Mouse (Mus musculus): Measurements from ENCODE around the gene Srbd1. TPM values are rescaled to one million over a fixed set of nuclear protein-coding genes. Genes with fewer than 3 reads are reported as not detected.

The Srbd1 gene
- polyA plus RNA-seq, 1 experiment from 2014 or later, result 8.4 TPM

GRCm38 (mm10) chr17:85943994-85944640 is 200.9 kb downstream of the Srbd1 start:
- H3K36me3 ChIP-seq (ENCODE audit: control insufficient read depth, insufficient read depth, low read length), result no peaks in the 10 kb centered on the region
- H3K4me2 ChIP-seq, result no peak overlapping the region
- 78% methylated on average over 12 of the region's 12 CpGs for WGBS (ENCODE audit: insufficient replicate concordance)
- H3K4me1 ChIP-seq (ENCODE audit: control insufficient read depth, insufficient read depth, low read length), result peaks cover 3% of the 10 kb centered on the region; the same call in 1 of the 2 replicates
- no peak overlapping the region for H3K9ac ChIP-seq (ENCODE audit: low read depth, low read length)
- H3K27ac ChIP-seq (ENCODE audit: low read depth, low read length), result no peak overlapping the region
- no peaks in the 10 kb centered on the region for H3K9me3 ChIP-seq (replicated peaks; ENCODE audit: control insufficient read depth, low read length)
- ATAC-seq (replicated peaks; ENCODE audit: insufficient number of reproducible peaks, low FRiP score, low TSS enrichment), result no peak
- no peak overlapping the region for H3K4me3 ChIP-seq (ENCODE audit: low read depth, low read length)
- peaks cover 12% of the 10 kb centered on the region for H3K27me3 ChIP-seq (ENCODE audit: control insufficient read depth, insufficient read depth, low read length)

- 60% methylated on average over 14 of the region's 14 CpGs for WGBS (ENCODE audit: insufficient replicate concordance)
- H3K27me3 ChIP-seq (ENCODE audit: control insufficient read depth, insufficient read depth, low read length), result peaks cover 15% of the 10 kb centered on the region
- H3K4me2 ChIP-seq, result no peak overlapping the region
- H3K4me1 ChIP-seq (ENCODE audit: control insufficient read depth, insufficient read depth, low read length), result peaks cover 3% of the 10 kb centered on the region; the same call in 1 of the 2 replicates
- H3K36me3 ChIP-seq (ENCODE audit: control insufficient read depth, insufficient read depth, low read length), result no peaks in the 10 kb centered on the region
- ATAC-seq (replicated peaks; ENCODE audit: insufficient number of reproducible peaks, low FRiP score, low TSS enrichment), result no peak
- H3K4me3 ChIP-seq (ENCODE audit: low read depth, low read length), result no peak overlapping the region
- no peaks in the 10 kb centered on the region for H3K9me3 ChIP-seq (replicated peaks; ENCODE audit: control insufficient read depth, low read length)
- H3K27ac ChIP-seq (ENCODE audit: low read depth, low read length), result no peak overlapping the region
- no peak overlapping the region for H3K9ac ChIP-seq (ENCODE audit: low read depth, low read length)
Measured at GRCm38 (mm10) chr17:85943551-85943981, 201.4 kb downstream of the Srbd1 start.

- Histone ChIP-seq H3K9me3 (replicated peaks; ENCODE audit: control insufficient read depth, low read length) (no peaks in the 10 kb centered on the region), H3K27ac (ENCODE audit: low read depth, low read length) (no peak overlapping the region), H3K4me2 (no peak overlapping the region), H3K36me3 (ENCODE audit: control insufficient read depth, insufficient read depth, low read length) (no peaks in the 10 kb centered on the region), H3K27me3 (ENCODE audit: control insufficient read depth, insufficient read depth, low read length) (peaks cover 16% of the 10 kb centered on the region), H3K4me1 (ENCODE audit: control insufficient read depth, insufficient read depth, low read length) (peaks cover 3% of the 10 kb centered on the region; the same call in 1 of the 2 replicates), H3K4me3 (ENCODE audit: low read depth, low read length) (no peak overlapping the region), H3K9ac (ENCODE audit: low read depth, low read length) (no peak overlapping the region)
- ATAC-seq (replicated peaks; ENCODE audit: insufficient number of reproducible peaks, low FRiP score, low TSS enrichment), result no peak
- WGBS (ENCODE audit: insufficient replicate concordance), result 80% methylated on average over 5 of the region's 5 CpGs
Measured at GRCm38 (mm10) chr17:85943071-85943470, 201.9 kb downstream of the Srbd1 start.

- H3K4me2 ChIP-seq, result no peak overlapping the region
- ATAC-seq (replicated peaks; ENCODE audit: insufficient number of reproducible peaks, low FRiP score, low TSS enrichment), result no peak
- H3K27ac ChIP-seq (ENCODE audit: low read depth, low read length), result no peak overlapping the region
Measured at GRCm38 (mm10) chr17:85942123-85942522, 202.9 kb downstream of the Srbd1 start.

GRCm38 (mm10) chr17:85941141-85941738 is 203.7 kb downstream of the Srbd1 start:
- peaks cover 3% of the 10 kb centered on the region; the same call in 1 of the 2 replicates for H3K4me1 ChIP-seq (ENCODE audit: control insufficient read depth, insufficient read depth, low read length)
- H3K4me2 ChIP-seq, result no peak overlapping the region
- H3K4me3 ChIP-seq (ENCODE audit: low read depth, low read length), result no peak overlapping the region
- peaks cover 7% of the 10 kb centered on the region for H3K27me3 ChIP-seq (ENCODE audit: control insufficient read depth, insufficient read depth, low read length)
- no peaks in the 10 kb centered on the region for H3K36me3 ChIP-seq (ENCODE audit: control insufficient read depth, insufficient read depth, low read length)
- no peak overlapping the region for H3K27ac ChIP-seq (ENCODE audit: low read depth, low read length)
- no peak overlapping the region for H3K9ac ChIP-seq (ENCODE audit: low read depth, low read length)
- 75% methylated on average over 8 of the region's 8 CpGs for WGBS (ENCODE audit: insufficient replicate concordance)
- no peaks in the 10 kb centered on the region for H3K9me3 ChIP-seq (replicated peaks; ENCODE audit: control insufficient read depth, low read length)
- no peak for ATAC-seq (replicated peaks; ENCODE audit: insufficient number of reproducible peaks, low FRiP score, low TSS enrichment)

More at GRCm38 (mm10) chr17:85942123-85942522, 202.9 kb downstream of the Srbd1 start:
- H3K36me3 ChIP-seq (ENCODE audit: control insufficient read depth, insufficient read depth, low read length), result no peaks in the 10 kb centered on the region
- H3K4me1 ChIP-seq (ENCODE audit: control insufficient read depth, insufficient read depth, low read length), result peaks cover 3% of the 10 kb centered on the region; the same call in 1 of the 2 replicates
- no peak overlapping the region for H3K4me3 ChIP-seq (ENCODE audit: low read depth, low read length)
- H3K27me3 ChIP-seq (ENCODE audit: control insufficient read depth, insufficient read depth, low read length), result peaks cover 8% of the 10 kb centered on the region
- 93% methylated on average over 5 of the region's 5 CpGs for WGBS (ENCODE audit: insufficient replicate concordance)
- H3K9ac ChIP-seq (ENCODE audit: low read depth, low read length), result no peak overlapping the region
- H3K9me3 ChIP-seq (replicated peaks; ENCODE audit: control insufficient read depth, low read length), result no peaks in the 10 kb centered on the region

- ATAC-seq (replicated peaks; ENCODE audit: insufficient number of reproducible peaks, low FRiP score, low TSS enrichment), result no peak
- 88% methylated on average over 4 of the region's 4 CpGs for WGBS (ENCODE audit: insufficient replicate concordance)
- H3K9me3 ChIP-seq (replicated peaks; ENCODE audit: control insufficient read depth, low read length), result no peaks in the 10 kb centered on the region
- no peak overlapping the region for H3K9ac ChIP-seq (ENCODE audit: low read depth, low read length)
- no peak overlapping the region for H3K27ac ChIP-seq (ENCODE audit: low read depth, low read length)
- no peaks in the 10 kb centered on the region for H3K4me1 ChIP-seq (ENCODE audit: control insufficient read depth, insufficient read depth, low read length)
- H3K36me3 ChIP-seq (ENCODE audit: control insufficient read depth, insufficient read depth, low read length), result no peaks in the 10 kb centered on the region
- no peak overlapping the region for H3K4me2 ChIP-seq
- no peak overlapping the region for H3K4me3 ChIP-seq (ENCODE audit: low read depth, low read length)
- peaks cover 3% of the 10 kb centered on the region; the same call in 1 of the 2 replicates for H3K27me3 ChIP-seq (ENCODE audit: control insufficient read depth, insufficient read depth, low read length)
Measured at GRCm38 (mm10) chr17:85937131-85937530, 207.8 kb downstream of the Srbd1 start.

- ATAC-seq (replicated peaks; ENCODE audit: insufficient number of reproducible peaks, low FRiP score, low TSS enrichment), result no peak
- no peaks in the 10 kb centered on the region for H3K9me3 ChIP-seq (replicated peaks; ENCODE audit: control insufficient read depth, low read length)
- H3K4me3 ChIP-seq (ENCODE audit: low read depth, low read length), result no peak overlapping the region
- no peak overlapping the region for H3K9ac ChIP-seq (ENCODE audit: low read depth, low read length)
- peaks cover 3% of the 10 kb centered on the region; the same call in 1 of the 2 replicates for H3K27me3 ChIP-seq (ENCODE audit: control insufficient read depth, insufficient read depth, low read length)
- 70% methylated on average over 10 of the region's 10 CpGs for WGBS (ENCODE audit: insufficient replicate concordance)
- no peak overlapping the region for H3K4me2 ChIP-seq
- H3K36me3 ChIP-seq (ENCODE audit: control insufficient read depth, insufficient read depth, low read length), result no peaks in the 10 kb centered on the region
- no peaks in the 10 kb centered on the region for H3K4me1 ChIP-seq (ENCODE audit: control insufficient read depth, insufficient read depth, low read length)
- no peak overlapping the region for H3K27ac ChIP-seq (ENCODE audit: low read depth, low read length)
Measured at GRCm38 (mm10) chr17:85935268-85935667, 209.7 kb downstream of the Srbd1 start.
